Mouse (Mus musculus): ENCODE measurements around the gene 2810006K23Rik. TPM values are rescaled to one million over a fixed set of nuclear protein-coding genes. Genes with fewer than 3 reads are reported as not detected.

2810006K23Rik gene
- total RNA-seq, 1 experiment from 2014 or later, result 25.5 TPM

GRCm38 (mm10) chr5:124376401-124376800 lies 48.5 kb downstream of the 2810006K23Rik start:
- ATAC-seq (replicated peaks; ENCODE audit: low read depth, poor library complexity, severe bottlenecking), result no peak

- ATAC-seq (replicated peaks; ENCODE audit: low read depth, poor library complexity, severe bottlenecking), result no peak
These were observed 49.3 kb downstream of the 2810006K23Rik start for GRCm38 (mm10) chr5:124377149-124377548.

- no peak for ATAC-seq (replicated peaks; ENCODE audit: low read depth, poor library complexity, severe bottlenecking)
These were observed 52.2 kb downstream of the 2810006K23Rik start for GRCm38 (mm10) chr5:124380121-124380520.

GRCm38 (mm10) chr5:124387932-124388331 lies 60.0 kb downstream of the 2810006K23Rik start:
- ATAC-seq (replicated peaks; ENCODE audit: low read depth, poor library complexity, severe bottlenecking), result peak; percentile 71

Other genes starting within 250 kb of the 2810006K23Rik start
- gene Abcb9, start 232.3 kb upstream of the 2810006K23Rik start, total RNA-seq (2017), result 0.87 and 2.9 TPM in 2 replicates
- gene Ogfod2, start 215.8 kb upstream of the 2810006K23Rik start, total RNA-seq (2017), result 8.5 and 10.6 TPM in 2 replicates
- gene Arl6ip4, start 212.0 kb upstream of the 2810006K23Rik start, total RNA-seq (2017), result 93.4 and 116 TPM in 2 replicates
- gene Pitpnm2, start 78.3 kb upstream of the 2810006K23Rik start, total RNA-seq (2017), result 12.6 and 17.5 TPM in 2 replicates
- 40.4 and 41.3 TPM in 2 replicates for gene Mphosph9, start 117 bp upstream of the 2810006K23Rik start, total RNA-seq (2017)
- 151 and 188 TPM in 2 replicates for gene Cdk2ap1, start 35.0 kb downstream of the 2810006K23Rik start, total RNA-seq (2017)
- gene Sbno1, start 97.9 kb downstream of the 2810006K23Rik start, total RNA-seq (2017), result 195 and 219 TPM in 2 replicates
- gene Kmt5a, start 111.8 kb downstream of the 2810006K23Rik start, total RNA-seq (2017), result 130 and 182 TPM in 2 replicates
- 23.1 and 32.4 TPM in 2 replicates for gene Rilpl2, start 150.3 kb downstream of the 2810006K23Rik start, total RNA-seq (2017)
- gene Snrnp35, start 155.0 kb downstream of the 2810006K23Rik start, total RNA-seq (2017), result 12.1 and 15.4 TPM in 2 replicates
- gene Rilpl1, start 203.3 kb downstream of the 2810006K23Rik start, total RNA-seq (2017), result 3.1 and 5.3 TPM in 2 replicates
- gene Tmed2, start 212.6 kb downstream of the 2810006K23Rik start, total RNA-seq (2017), result 643 and 733 TPM in 2 replicates
- 18.5 and 21.4 TPM in 2 replicates for gene Ddx55, start 224.8 kb downstream of the 2810006K23Rik start, total RNA-seq (2017)